Mouse (Mus musculus) lung, adult 2 months (tissue): ENCODE measurements around the gene Rflna.

Source experiments
- CTCF ChIP-seq: fragments of 200-500 bp; IDR thresholded peaks from 2 replicates; pipeline ENCODE4 v1.5.1; 2011; ENCODE audit warnings: mild to moderate bottlenecking, low read length, control low read depth; ENCODE audit not compliant: insufficient read depth
- POLR2A ChIP-seq: fragments of 200-500 bp; IDR thresholded peaks from 2 replicates; pipeline ENCODE4 v1.6.1; 2011; ENCODE audit warnings: low read depth, mild to moderate bottlenecking, control low read depth, low read length, borderline replicate concordance; ENCODE audit errors: extremely low read depth

GRCm38 (mm10) chr5:124992891-124993290, 10.1 kb upstream of the Rflna start:
- TF ChIP-seq POLR2A (no peak), CTCF (no peak)
